Mouse (Mus musculus) layer of hippocampus, adult 8-10 months (tissue): ENCODE measurements at regions not wholly inside any gene's neighbourhood (a gene's known extent, or its start where the extent isn't known, plus 50 kb on each side); places are given as distances from the start of the nearest gene placed in this dataset.

Source experiments
- DNase-seq, 2 experiments: peaks; one replicate each; pipeline ENCODE4 v3.0.0; 2022; ENCODE audit warnings: low spot score in 2 of 2

GRCm38 (mm10) chr3:19458386-19458785 lies 170.1 kb downstream of the 1700064H15Rik start:
- DNase-seq, result no peak

GRCm38 (mm10) chr3:19457431-19457830 lies 171.0 kb downstream of the 1700064H15Rik start:
- DNase-seq, result no peak

GRCm38 (mm10) chr3:19455838-19456448 lies 172.5 kb downstream of the 1700064H15Rik start:
- no peak for DNase-seq

- DNase-seq, result no peak
Observed at GRCm38 (mm10) chr3:19451022-19451421, 177.5 kb downstream of the 1700064H15Rik start.

GRCm38 (mm10) chr3:19448931-19449330 lies 179.5 kb downstream of the 1700064H15Rik start:
- no peak for DNase-seq

GRCm38 (mm10) chr3:19448192-19448591 lies 180.3 kb downstream of the 1700064H15Rik start:
- DNase-seq, result no peak

- DNase-seq, result no peak
Observed at GRCm38 (mm10) chr3:19447733-19448132, 180.7 kb downstream of the 1700064H15Rik start.

- no peak for DNase-seq
Observed at GRCm38 (mm10) chr3:19444914-19445313, 183.6 kb downstream of the 1700064H15Rik start.

- no peak for DNase-seq
Observed at GRCm38 (mm10) chr3:19441827-19442226, 186.7 kb downstream of the 1700064H15Rik start.

GRCm38 (mm10) chr3:19430159-19430558 lies 198.3 kb downstream of the 1700064H15Rik start:
- DNase-seq, result no peak

GRCm38 (mm10) chr3:19429422-19430076 lies 198.9 kb downstream of the 1700064H15Rik start:
- DNase-seq, result no peak

- DNase-seq, result no peak
Observed at GRCm38 (mm10) chr3:19429010-19429409, 199.5 kb downstream of the 1700064H15Rik start.

GRCm38 (mm10) chr3:19426130-19426556 lies 202.3 kb downstream of the 1700064H15Rik start:
- DNase-seq, result no peak

- DNase-seq, result no peak
Observed at GRCm38 (mm10) chr3:19425322-19425721, 203.2 kb downstream of the 1700064H15Rik start.

- no peak for DNase-seq
Observed at GRCm38 (mm10) chr3:19424384-19424783, 204.1 kb downstream of the 1700064H15Rik start.

GRCm38 (mm10) chr3:19421430-19421944 lies 207.0 kb downstream of the 1700064H15Rik start:
- DNase-seq, result no peak

- no peak for DNase-seq
Observed at GRCm38 (mm10) chr3:19420912-19421311, 207.6 kb downstream of the 1700064H15Rik start.

GRCm38 (mm10) chr3:19410938-19411515 lies 217.4 kb downstream of the 1700064H15Rik start:
- no peak for DNase-seq

GRCm38 (mm10) chr3:19408283-19408682 lies 220.2 kb downstream of the 1700064H15Rik start:
- DNase-seq, result no peak

- no peak for DNase-seq
Observed at GRCm38 (mm10) chr3:19407591-19408090, 220.8 kb downstream of the 1700064H15Rik start.

GRCm38 (mm10) chr3:19406351-19407151 lies 221.9 kb downstream of the 1700064H15Rik start:
- peak; percentile 18 to 33 for DNase-seq
